Mouse (Mus musculus) frontal cortex, adult 2 months (tissue): ENCODE data around the gene Ugdh. TPM values are rescaled to one million over a fixed set of nuclear protein-coding genes. Genes with fewer than 3 reads are reported as not detected.

ENCODE experiments used
- polyA plus RNA-seq: library from polyadenylated mRNA; depleted of rRNA; stranded (reverse); fragments of >200 nt; gene quantifications from 2 replicates; pipeline ENCODE4 v1.2.3, GENCODE M21; 2012; rRNA removed

Ugdh gene
- polyA plus RNA-seq, 1 experiment = 29.2 TPM

Other genes with a start within 250 kb of the Ugdh start
- 17.5 and 20.7 TPM in 2 replicates for gene Wdr19, start 236.3 kb downstream of the Ugdh start, polyA plus RNA-seq
- gene Rfc1, start 100.3 kb downstream of the Ugdh start, polyA plus RNA-seq = 21.5 and 22.1 TPM in 2 replicates
- 0.40 and 0.42 TPM in 2 replicates for gene Klb, start 87.6 kb downstream of the Ugdh start, polyA plus RNA-seq
- gene Rpl9, start 44.5 kb downstream of the Ugdh start, polyA plus RNA-seq = 777 and 820 TPM in 2 replicates
- 41.7 and 43.9 TPM in 2 replicates for gene Lias, start 44.5 kb downstream of the Ugdh start, polyA plus RNA-seq
- gene Gm43552, start 56.9 kb upstream of the Ugdh start, polyA plus RNA-seq = not detected in 2 replicates
- gene Smim14, start 101.2 kb upstream of the Ugdh start, polyA plus RNA-seq = 148 and 181 TPM in 2 replicates
- 113 and 114 TPM in 2 replicates for gene Ube2k, start 101.3 kb upstream of the Ugdh start, polyA plus RNA-seq